Mouse (Mus musculus): ENCODE measurements around the gene Gng7. TPM values are rescaled to one million over a fixed set of nuclear protein-coding genes. Genes with fewer than 3 reads are reported as not detected.

Gene Gng7
- polyA plus RNA-seq, 1 experiment from 2014 or later = 7.0 TPM

GRCm38 (mm10) chr10:80902273-80902940 lies 112.3 kb downstream of the Gng7 start:
- Histone ChIP-seq H3K9me3 (ENCODE audit: control insufficient read depth, low read length) (no peaks in the 10 kb centered on the region), H3K9ac (ENCODE audit: low read length) (no peak overlapping the region), H3K4me1 (ENCODE audit: control insufficient read depth, insufficient read depth, low read length) (peaks cover 8% of the 10 kb centered on the region), H3K4me3 (ENCODE audit: low read depth, low read length) (no peak overlapping the region), H3K4me2 (no peak overlapping the region), H3K36me3 (ENCODE audit: control insufficient read depth, insufficient read depth, low read length) (peaks cover 26% of the 10 kb centered on the region), H3K27me3 (ENCODE audit: control insufficient read depth, insufficient read depth, low read length) (no peaks in the 10 kb centered on the region), H3K27ac (ENCODE audit: low read depth, low read length) (no peak overlapping the region)
- DNase-seq (ENCODE audit: low spot score, missing footprints) = no peak
- 92% methylated on average over 9 of the region's 9 CpGs for WGBS
- ATAC-seq (ENCODE audit: low FRiP score) = no peak

GRCm38 (mm10) chr10:80901409-80902272 lies 113.1 kb downstream of the Gng7 start:
- ATAC-seq (ENCODE audit: low FRiP score) (no peak), DNase-seq (ENCODE audit: low spot score, missing footprints) (no peak)
- no peaks in the 10 kb centered on the region for H3K9me3 ChIP-seq (ENCODE audit: control insufficient read depth, low read length)
- no peak overlapping the region for H3K4me3 ChIP-seq (ENCODE audit: low read depth, low read length)
- 90% methylated on average over 19 of the region's 19 CpGs for WGBS
- H3K27me3 ChIP-seq (ENCODE audit: control insufficient read depth, insufficient read depth, low read length) = no peaks in the 10 kb centered on the region
- peaks cover 24% of the 10 kb centered on the region for H3K36me3 ChIP-seq (ENCODE audit: control insufficient read depth, insufficient read depth, low read length)
- no peak overlapping the region; the same call in 1 of the 2 replicates for H3K4me2 ChIP-seq
- no peak overlapping the region for H3K27ac ChIP-seq (ENCODE audit: low read depth, low read length)
- H3K4me1 ChIP-seq (ENCODE audit: control insufficient read depth, insufficient read depth, low read length) = peaks cover 8% of the 10 kb centered on the region
- H3K9ac ChIP-seq (ENCODE audit: low read length) = no peak overlapping the region

GRCm38 (mm10) chr10:80900318-80901247 lies 114.2 kb downstream of the Gng7 start, which contains the start of gene Timm13:
TSS of gene Timm13 (minus strand) at chr10:80900969.
- DNase-seq (ENCODE audit: low spot score, missing footprints) (peak; percentile 100), ATAC-seq (ENCODE audit: low FRiP score) (peak; percentile 95)
- H3K4me1 ChIP-seq (ENCODE audit: control insufficient read depth, insufficient read depth, low read length) = peaks cover 8% of the 10 kb centered on the region
- H3K4me2 ChIP-seq = peak within 1 kb of the TSS; percentile 98
- H3K36me3 ChIP-seq (ENCODE audit: control insufficient read depth, insufficient read depth, low read length) = peaks cover 20% of the 10 kb centered on the region
- WGBS = under 1% methylated on average over 72 of the region's 72 CpGs
- H3K9me3 ChIP-seq (ENCODE audit: control insufficient read depth, low read length) = no peaks in the 10 kb centered on the region
- no peaks in the 10 kb centered on the region for H3K27me3 ChIP-seq (ENCODE audit: control insufficient read depth, insufficient read depth, low read length)
- peak within 1 kb of the TSS; percentile 61 for H3K27ac ChIP-seq (ENCODE audit: low read depth, low read length)
- peak within 1 kb of the TSS; percentile 83 for H3K9ac ChIP-seq (ENCODE audit: low read length)
- H3K4me3 ChIP-seq (ENCODE audit: low read depth, low read length) = peak within 1 kb of the TSS; percentile 90

DNA sequence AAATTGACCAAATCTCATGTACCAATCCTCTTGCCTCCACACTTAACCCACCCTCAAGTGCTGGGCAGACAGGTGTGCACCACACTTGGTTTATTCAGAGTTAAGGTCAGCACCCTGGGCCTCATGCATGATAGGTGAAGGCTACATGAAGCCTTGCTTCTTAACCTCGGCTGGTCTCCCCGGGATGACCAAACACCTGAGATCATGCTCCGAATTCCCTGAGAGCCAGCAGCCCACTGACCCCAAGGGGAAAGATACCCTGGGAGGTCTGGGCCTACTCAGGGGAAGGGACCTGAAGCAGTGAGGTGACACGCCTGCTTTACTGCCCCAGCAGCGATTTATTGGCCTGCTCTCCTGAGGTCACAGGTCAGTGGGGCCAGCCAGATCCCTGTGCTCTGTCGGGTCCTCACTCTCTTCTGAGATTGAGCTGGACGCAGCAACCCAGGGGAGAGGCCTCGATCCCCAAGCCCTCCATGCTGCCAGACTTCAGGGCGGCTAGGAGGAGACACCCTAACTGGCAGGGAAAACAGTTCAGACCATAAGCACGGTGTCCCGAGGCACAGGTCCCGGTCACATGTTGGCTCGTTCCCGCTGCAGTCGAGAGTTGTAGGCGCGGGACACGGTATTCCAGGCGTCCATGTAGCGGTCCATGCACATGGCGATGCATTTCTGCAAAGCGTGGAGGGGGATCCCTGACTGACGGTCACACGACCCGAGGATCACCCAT lies 115.0 kb downstream of the Gng7 start:
- Histone ChIP-seq H3K4me3 (ENCODE audit: low read depth, low read length) (peak overlapping the region; percentile 90), H3K9me3 (ENCODE audit: control insufficient read depth, low read length) (no peaks in the 10 kb centered on the region), H3K9ac (ENCODE audit: low read length) (peak overlapping the region; percentile 83), H3K4me2 (peak overlapping the region; percentile 98), H3K27me3 (ENCODE audit: control insufficient read depth, insufficient read depth, low read length) (no peaks in the 10 kb centered on the region), H3K36me3 (ENCODE audit: control insufficient read depth, insufficient read depth, low read length) (peaks cover 18% of the 10 kb centered on the region), H3K4me1 (ENCODE audit: control insufficient read depth, insufficient read depth, low read length) (peaks cover 8% of the 10 kb centered on the region), H3K27ac (ENCODE audit: low read depth, low read length) (no peak overlapping the region)
- 17% methylated on average over 25 of the region's 25 CpGs for WGBS
- DNase-seq (ENCODE audit: low spot score, missing footprints) = no peak
- ATAC-seq (ENCODE audit: low FRiP score) = peak; percentile 10

- no peak for DNase-seq (ENCODE audit: low spot score, missing footprints)
- WGBS = 87% methylated on average over 8 of the region's 8 CpGs
- H3K9ac ChIP-seq (ENCODE audit: low read length) = no peak overlapping the region
- H3K4me1 ChIP-seq (ENCODE audit: control insufficient read depth, insufficient read depth, low read length) = peaks cover 8% of the 10 kb centered on the region
- H3K27me3 ChIP-seq (ENCODE audit: control insufficient read depth, insufficient read depth, low read length) = no peaks in the 10 kb centered on the region
- no peak overlapping the region for H3K27ac ChIP-seq (ENCODE audit: low read depth, low read length)
- H3K36me3 ChIP-seq (ENCODE audit: control insufficient read depth, insufficient read depth, low read length) = peaks cover 11% of the 10 kb centered on the region
- no peak for ATAC-seq (ENCODE audit: low FRiP score)
- H3K4me3 ChIP-seq (ENCODE audit: low read depth, low read length) = no peak overlapping the region
- H3K4me2 ChIP-seq = peak overlapping the region; percentile 98; the same call in 1 of the 2 replicates
- no peaks in the 10 kb centered on the region for H3K9me3 ChIP-seq (ENCODE audit: control insufficient read depth, low read length)
Measured at GRCm38 (mm10) chr10:80899074-80899473, 115.7 kb downstream of the Gng7 start.

Other genes with a start within 250 kb of the Gng7 start
- 92.2 and 104 TPM in 2 replicates for gene Sf3a2, start 216.7 kb downstream of the Gng7 start, polyA plus RNA-seq (2014; fragmentation: Nextera tagmentation; extraction: Ambion mirVana)
- gene Plekhj1, start 216.3 kb downstream of the Gng7 start, polyA plus RNA-seq (2014; fragmentation: Nextera tagmentation; extraction: Ambion mirVana) = 138 and 151 TPM in 2 replicates
- gene Amh, start 209.7 kb downstream of the Gng7 start, polyA plus RNA-seq (2014; fragmentation: Nextera tagmentation; extraction: Ambion mirVana) = not detected in 2 replicates
- gene Jsrp1, start 201.4 kb downstream of the Gng7 start, polyA plus RNA-seq (2014; fragmentation: Nextera tagmentation; extraction: Ambion mirVana) = 0.38 and 0.80 TPM in 2 replicates
- gene Oaz1, start 188.3 kb downstream of the Gng7 start, polyA plus RNA-seq (2014; fragmentation: Nextera tagmentation; extraction: Ambion mirVana) = 1,723 and 1,824 TPM in 2 replicates
- 0.23 and 0.55 TPM in 2 replicates for gene Lingo3, start 170.9 kb downstream of the Gng7 start, polyA plus RNA-seq (2014; fragmentation: Nextera tagmentation; extraction: Ambion mirVana)
- gene Lsm7, start 159.7 kb downstream of the Gng7 start, polyA plus RNA-seq (2014; fragmentation: Nextera tagmentation; extraction: Ambion mirVana) = 248 and 290 TPM in 2 replicates
- gene Sppl2b, start 159.7 kb downstream of the Gng7 start, polyA plus RNA-seq (2014; fragmentation: Nextera tagmentation; extraction: Ambion mirVana) = 19.7 and 24.0 TPM in 2 replicates
- not detected in 2 replicates for gene Tmprss9, start 143.1 kb downstream of the Gng7 start, polyA plus RNA-seq (2014; fragmentation: Nextera tagmentation; extraction: Ambion mirVana)
- gene Timm13, start 114.0 kb downstream of the Gng7 start, polyA plus RNA-seq (2014; fragmentation: Nextera tagmentation; extraction: Ambion mirVana) = 321 and 347 TPM in 2 replicates
- 19.4 and 19.7 TPM in 2 replicates for gene Lmnb2, start 96.7 kb downstream of the Gng7 start, polyA plus RNA-seq (2014; fragmentation: Nextera tagmentation; extraction: Ambion mirVana)
- 10.1 and 11.3 TPM in 2 replicates for gene Gadd45b, start 84.9 kb downstream of the Gng7 start, polyA plus RNA-seq (2014; fragmentation: Nextera tagmentation; extraction: Ambion mirVana)
- 3.1 and 3.3 TPM in 2 replicates for gene Diras1, start 10.7 kb upstream of the Gng7 start, polyA plus RNA-seq (2014; fragmentation: Nextera tagmentation; extraction: Ambion mirVana)
- 9.1 and 10.1 TPM in 2 replicates for gene Slc39a3, start 22.5 kb upstream of the Gng7 start, polyA plus RNA-seq (2014; fragmentation: Nextera tagmentation; extraction: Ambion mirVana)
- 200 and 232 TPM in 2 replicates for gene Sgta, start 45.2 kb upstream of the Gng7 start, polyA plus RNA-seq (2014; fragmentation: Nextera tagmentation; extraction: Ambion mirVana)
- gene Thop1, start 55.1 kb upstream of the Gng7 start, polyA plus RNA-seq (2014; fragmentation: Nextera tagmentation; extraction: Ambion mirVana) = 44.1 and 51.4 TPM in 2 replicates
- gene Creb3l3, start 83.9 kb upstream of the Gng7 start, polyA plus RNA-seq (2014; fragmentation: Nextera tagmentation; extraction: Ambion mirVana) = 0.08 and 0.34 TPM in 2 replicates
- 189 and 210 TPM in 2 replicates for gene Map2k2, start 91.0 kb upstream of the Gng7 start, polyA plus RNA-seq (2014; fragmentation: Nextera tagmentation; extraction: Ambion mirVana)
- gene Zbtb7a, start 120.3 kb upstream of the Gng7 start, polyA plus RNA-seq (2014; fragmentation: Nextera tagmentation; extraction: Ambion mirVana) = 5.3 and 5.6 TPM in 2 replicates
- 42.1 and 46.5 TPM in 2 replicates for gene Pias4, start 153.0 kb upstream of the Gng7 start, polyA plus RNA-seq (2014; fragmentation: Nextera tagmentation; extraction: Ambion mirVana)
- 398 and 422 TPM in 2 replicates for gene Eef2, start 161.7 kb upstream of the Gng7 start, polyA plus RNA-seq (2014; fragmentation: Nextera tagmentation; extraction: Ambion mirVana)
- gene Dapk3, start 168.1 kb upstream of the Gng7 start, polyA plus RNA-seq (2014; fragmentation: Nextera tagmentation; extraction: Ambion mirVana) = 49.7 and 50.6 TPM in 2 replicates
- not detected in 2 replicates for gene 4930442H23Rik, start 168.9 kb upstream of the Gng7 start, polyA plus RNA-seq (2014; fragmentation: Nextera tagmentation; extraction: Ambion mirVana)
- gene Nmrk2, start 187.1 kb upstream of the Gng7 start, polyA plus RNA-seq (2014; fragmentation: Nextera tagmentation; extraction: Ambion mirVana) = not detected in 2 replicates
- 21.2 and 22.2 TPM in 2 replicates for gene Atcay, start 215.9 kb upstream of the Gng7 start, polyA plus RNA-seq (2014; fragmentation: Nextera tagmentation; extraction: Ambion mirVana)
- gene Zfr2, start 218.2 kb upstream of the Gng7 start, polyA plus RNA-seq (2014; fragmentation: Nextera tagmentation; extraction: Ambion mirVana) = 3.0 and 3.8 TPM in 2 replicates
- 2.5 and 2.7 TPM in 2 replicates for gene Matk, start 238.0 kb upstream of the Gng7 start, polyA plus RNA-seq (2014; fragmentation: Nextera tagmentation; extraction: Ambion mirVana)